Mouse (Mus musculus): ENCODE results near the gene Nxph3.

The Nxph3 gene

DNA sequence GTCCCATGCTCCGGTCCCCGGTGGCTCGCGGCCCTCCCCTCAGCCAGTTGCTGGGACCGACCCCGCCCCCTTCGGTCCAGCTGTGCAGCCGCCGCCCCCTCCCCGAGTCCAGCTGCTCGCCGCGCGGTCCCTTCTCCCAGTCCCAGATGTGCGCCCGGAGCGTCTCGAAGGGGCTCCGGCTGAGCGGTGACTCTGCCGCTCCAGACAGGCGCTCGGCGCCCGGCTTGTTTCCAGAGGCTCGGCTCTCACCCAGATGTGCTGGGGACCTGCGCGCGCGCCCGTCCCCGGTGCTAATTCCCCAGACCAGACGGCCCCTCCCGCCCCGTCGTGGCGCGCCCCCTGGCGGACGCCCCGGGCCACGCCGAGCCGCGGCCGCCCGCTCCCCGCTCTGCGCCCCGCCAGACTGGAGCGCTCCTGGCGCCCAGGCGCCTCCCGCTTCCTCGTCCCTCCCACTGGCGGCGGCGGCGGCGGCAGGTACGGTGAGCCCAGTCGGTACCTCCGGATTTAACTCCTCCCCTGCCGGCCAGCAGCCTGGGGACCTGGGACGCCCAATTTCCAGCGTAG lies at the start of gene Nxph3:
Gene Nxph3 (minus strand): TSS at position 273 of the 564 bp plus-strand sequence.
- peak; percentile 88 to 89 for DNase-seq

DNA sequence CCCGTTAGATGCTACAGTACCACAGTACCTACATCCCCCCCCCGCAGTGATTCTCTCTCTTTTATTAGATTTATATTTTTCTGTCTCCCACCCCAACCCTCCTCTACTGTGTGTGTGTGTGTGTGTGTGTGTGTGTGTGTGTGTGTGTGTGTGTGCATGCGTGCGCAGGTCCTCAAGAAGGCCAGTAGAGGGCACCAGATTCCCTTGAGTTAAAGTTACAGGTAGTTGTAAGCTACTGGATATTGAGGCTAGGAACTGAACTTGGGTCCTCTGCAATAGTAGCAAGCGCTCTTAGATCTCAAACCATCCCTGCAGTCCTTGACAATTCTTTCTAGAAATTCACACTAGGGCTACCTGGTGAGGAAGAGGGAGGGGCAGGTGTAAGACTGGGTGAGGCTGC lies 49.5 kb upstream of the Nxph3 start:
- no peak for DNase-seq

DNA sequence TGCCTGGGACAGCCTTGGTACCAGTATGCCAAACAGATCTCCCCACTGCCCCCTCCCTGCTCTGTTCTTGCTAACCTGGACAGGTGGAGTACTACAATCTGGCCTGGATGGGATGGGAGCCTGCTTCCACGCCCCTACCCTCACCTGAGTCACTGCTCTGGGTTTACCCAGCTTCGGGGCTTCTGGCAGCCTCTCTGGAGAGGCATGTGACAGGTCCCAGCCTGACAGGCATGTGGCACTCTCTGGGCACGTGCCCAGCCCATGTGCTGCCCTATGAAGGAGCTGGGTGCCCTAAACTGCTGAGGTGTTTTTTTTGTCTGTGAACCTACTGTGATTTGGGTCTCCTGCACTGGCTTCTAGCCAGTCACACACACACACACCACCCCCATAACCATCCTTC lies 46.4 kb upstream of the Nxph3 start:
- DNase-seq, result no peak

DNA sequence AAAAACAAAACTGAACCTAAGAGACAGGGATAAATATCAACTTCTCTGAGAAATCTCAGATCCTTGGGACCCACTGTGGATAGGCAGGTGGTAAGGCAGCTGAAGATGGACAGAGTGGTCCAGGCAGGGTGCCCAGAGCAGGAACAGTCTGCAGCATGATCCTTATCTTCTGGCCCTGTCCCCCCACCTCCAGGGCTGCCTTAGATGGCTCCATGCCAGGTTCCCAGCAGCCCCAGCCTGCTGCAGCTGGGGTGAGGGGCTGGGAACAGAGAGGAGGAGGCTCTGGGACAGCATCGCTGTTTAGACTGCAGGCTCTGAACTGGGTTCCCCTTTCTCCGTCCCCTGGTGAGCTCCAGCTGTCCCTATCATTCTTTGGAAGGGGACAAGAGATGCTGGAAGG lies 45.4 kb upstream of the Nxph3 start:
- DNase-seq, result no peak

DNA sequence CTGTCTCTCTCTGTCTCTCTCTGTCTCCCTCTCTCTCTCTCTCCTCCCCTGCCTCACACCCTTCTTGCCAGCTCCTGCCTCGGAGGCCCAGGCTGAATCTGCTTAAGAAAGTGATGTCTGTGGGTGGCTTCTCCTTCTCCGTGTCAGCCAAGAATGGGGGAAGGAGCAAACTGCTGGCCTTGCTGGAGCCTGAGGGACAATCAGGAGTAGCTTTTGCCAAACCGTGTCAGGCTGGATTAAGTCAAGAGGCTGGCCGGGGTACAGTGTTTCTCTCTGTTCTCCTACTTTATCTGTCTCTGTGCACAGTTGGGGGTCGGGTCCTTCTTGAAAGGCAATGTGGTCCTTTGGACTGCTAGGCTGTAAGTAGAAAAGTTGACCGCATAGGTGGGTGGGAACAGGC lies 43.3 kb upstream of the Nxph3 start:
- no peak for DNase-seq

DNA sequence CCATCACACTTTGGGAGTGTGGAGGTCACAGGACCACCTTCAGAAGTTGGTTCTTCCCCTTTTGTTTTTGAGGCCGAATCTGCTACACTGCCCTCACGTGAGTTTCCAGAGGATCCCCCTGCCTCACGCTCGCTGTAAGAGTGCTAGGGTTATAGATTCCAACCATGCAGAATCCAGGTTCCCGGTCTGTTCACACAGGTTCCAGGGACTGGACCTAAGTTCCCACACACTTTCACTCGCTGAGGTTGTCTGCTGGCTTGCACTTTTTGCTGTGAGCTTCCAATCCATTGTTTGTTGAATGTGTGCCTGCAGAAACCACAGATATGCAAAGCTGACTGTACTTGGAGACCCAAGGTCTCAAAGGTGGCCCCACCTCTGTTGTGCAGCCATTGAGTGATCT lies 42.7 kb upstream of the Nxph3 start:
- DNase-seq, result no peak

DNA sequence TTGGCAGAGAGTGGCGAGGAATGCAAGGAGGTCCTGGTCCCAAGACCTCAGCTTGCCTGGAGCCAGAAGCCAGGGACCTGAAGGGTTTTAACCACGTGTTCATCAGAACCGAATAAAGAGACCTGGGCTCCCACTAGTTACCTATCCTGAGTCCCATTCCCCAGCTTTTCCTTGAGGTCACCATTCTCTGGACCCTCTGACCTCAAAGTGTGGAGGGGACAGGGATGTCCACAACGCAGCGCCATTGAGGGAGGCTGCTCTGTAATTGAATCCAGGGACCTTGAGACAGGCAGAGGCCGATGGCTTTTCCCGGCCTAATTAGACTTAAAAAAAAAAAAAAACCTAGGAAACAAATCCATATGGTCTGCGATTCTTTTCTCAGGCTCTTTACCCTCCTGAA lies 40.9 kb upstream of the Nxph3 start:
- DNase-seq, result no peak

DNA sequence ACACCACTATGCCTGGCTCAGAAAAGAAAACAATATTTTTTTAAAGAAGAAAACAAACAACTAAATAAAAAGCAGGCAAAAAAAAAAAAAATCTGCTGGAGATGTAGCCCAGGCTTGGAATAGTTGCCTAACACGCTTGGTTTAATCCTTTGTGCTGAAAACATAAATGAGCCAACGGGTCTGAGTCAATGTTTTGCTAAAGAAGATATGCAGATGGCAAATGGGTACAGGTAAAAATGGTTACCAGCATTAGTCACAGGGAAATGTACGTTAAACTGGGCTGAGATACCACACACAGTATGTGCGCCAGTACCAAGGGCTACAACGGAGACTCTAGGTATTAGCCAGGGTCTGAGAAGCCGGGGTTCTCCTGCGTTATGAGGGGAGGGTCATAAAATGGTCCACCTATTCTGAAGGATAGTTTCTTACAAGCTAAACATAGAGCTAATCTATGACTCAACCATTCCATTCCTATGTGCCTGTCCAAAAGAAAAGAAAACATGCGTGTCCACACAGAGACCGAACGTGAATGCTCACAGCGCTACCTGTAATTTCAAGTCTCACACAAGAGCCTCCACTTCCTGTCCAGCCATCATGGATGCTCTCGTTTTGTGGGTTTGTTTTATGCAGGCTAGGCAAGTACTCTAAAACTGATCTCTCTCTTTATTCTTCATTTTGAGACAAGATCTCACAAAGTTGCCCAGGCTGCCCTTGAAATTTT lies 36.1 kb upstream of the Nxph3 start:
- no peak for DNase-seq

DNA sequence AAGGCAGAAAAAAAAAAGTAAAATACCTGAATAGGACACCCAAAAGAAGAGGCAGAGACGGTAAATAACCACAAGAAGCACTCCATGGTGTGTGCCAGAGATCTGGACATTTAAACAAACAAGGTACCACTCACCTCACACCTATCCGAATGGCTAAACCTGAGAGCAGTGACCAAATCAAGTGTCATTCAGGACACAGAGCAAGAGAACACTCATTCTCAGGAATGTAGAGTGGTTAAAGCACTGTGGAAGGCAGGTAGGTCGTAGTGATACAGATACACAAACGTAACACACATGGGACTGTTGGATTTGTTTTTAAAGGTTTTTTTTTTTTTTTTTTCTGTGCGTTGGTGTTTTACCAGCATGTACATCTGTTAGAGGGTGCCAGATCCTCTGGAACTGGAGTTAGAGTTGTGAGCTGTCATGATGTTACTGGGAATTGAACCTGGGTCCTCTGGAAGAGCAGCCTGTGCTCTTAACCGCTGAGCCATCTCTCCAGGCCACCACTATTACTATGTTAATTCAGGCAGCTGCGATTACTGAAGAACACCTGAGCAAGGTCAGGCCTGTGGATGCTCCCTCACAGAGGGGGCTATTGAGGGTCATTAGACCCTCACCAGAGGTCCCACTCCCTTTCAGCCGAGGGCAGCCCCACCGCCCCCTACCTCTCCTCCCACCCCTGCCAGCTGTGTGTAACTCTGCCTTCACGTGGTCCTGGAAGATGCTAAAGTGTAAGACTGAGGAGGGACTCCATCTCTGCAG lies 31.8 kb upstream of the Nxph3 start:
- no peak for DNase-seq

DNA sequence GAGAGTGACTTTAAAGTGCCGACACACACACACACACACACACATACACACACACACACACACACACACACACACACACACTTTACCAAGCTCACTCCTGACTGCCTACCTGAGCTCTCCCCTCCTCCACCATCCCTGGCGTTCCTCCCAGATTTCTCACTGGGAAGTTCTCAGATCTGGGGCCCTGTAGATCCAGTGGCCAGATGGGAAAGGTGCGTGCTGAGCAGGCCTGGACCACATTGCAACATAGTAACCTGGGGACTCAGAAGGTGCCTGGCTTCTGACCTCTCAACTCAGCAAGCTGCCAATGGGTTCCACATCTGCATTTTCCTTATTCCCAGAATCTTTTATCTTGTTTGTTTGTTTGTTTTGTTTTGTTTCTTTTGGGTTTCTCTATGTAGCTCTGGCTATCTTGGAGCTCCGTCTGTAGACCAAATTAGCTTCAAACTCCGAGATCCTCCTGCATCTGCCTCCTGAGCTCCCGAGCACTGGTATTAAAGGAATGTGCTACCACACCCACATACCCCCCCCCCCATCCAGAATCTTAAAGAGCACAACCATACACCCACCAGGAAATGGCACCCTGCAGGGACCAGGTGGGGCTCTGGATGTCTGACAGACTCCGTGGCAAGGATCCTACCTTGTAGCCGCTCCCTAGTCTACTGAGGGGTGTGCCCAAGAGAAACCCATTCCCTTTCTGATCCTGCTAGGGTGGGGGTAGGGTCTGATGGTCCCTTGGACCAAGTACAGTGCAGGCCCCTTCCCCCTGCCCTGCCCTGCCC lies 30.4 kb upstream of the Nxph3 start:
- no peak for DNase-seq

DNA sequence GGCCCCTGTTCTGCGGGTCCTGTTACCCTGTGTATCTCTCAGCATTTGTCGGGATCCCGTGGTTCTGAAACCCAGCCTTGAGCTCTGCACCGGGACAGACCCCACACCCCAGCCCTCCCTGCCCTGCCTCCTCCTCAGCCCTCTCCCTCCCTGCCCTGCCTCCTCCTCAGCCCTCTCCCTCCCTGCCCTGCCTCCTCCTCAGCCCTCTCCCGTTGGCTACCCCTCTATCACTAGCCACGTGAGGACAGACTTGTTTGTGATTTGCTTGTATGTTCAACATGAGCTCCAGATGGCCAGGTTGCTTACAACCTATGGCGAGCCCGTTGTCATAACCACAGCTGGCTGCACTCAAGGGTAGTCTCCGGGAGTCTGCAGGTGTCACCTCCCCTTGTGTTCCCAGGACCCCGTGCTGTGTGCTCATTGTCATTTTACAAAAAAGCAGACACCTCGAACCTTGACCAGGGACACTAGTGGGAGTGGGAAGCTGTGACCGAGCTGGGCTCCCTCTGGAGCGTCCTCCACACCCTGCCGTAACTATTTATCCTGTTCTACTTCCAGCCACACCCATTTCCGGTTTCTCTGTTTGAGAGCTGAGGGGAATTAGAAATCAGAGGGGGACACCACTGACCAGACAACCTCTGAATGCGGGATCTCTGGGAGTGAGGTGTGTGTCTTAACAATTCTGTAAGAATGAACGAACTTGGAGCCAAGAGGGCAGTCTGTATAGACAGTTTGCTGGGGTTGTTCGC lies 26.4 kb upstream of the Nxph3 start:
- DNase-seq, result no peak

DNA sequence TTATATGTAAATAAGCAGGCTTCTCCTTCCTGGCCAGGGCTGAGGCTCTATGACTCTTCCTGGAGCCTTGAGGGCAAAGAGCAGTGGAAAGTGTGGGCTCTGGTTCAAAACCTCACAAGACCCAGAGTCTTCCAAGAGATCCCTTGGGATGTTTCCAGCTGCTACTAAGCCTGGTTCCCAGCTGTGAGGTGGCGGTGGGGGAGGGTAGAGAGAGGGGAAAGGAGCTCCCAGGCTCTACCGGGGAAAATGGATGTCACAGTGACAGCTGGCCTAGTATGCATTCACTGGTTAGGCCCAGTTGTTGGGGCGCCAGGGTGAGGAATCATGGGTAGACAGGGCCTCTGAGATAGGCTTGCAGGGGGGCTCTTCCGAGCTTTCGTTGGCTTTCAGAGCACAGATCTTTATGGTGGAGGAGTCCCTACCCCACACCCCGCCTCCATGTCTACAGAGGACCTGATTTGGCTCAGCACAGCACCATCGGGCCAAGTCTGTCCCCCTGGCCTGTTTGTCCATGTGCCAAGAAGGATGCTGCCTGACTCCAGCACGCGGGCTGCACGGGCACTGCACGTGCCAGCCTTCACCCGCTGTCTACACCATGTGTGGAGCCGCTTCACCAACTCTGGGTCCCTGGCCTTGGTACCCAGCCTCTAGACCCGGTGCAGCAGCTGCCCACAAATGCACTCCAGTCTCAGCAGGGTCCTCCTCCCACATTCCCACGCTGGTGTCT lies 24.2 kb upstream of the Nxph3 start:
- no peak for DNase-seq

DNA sequence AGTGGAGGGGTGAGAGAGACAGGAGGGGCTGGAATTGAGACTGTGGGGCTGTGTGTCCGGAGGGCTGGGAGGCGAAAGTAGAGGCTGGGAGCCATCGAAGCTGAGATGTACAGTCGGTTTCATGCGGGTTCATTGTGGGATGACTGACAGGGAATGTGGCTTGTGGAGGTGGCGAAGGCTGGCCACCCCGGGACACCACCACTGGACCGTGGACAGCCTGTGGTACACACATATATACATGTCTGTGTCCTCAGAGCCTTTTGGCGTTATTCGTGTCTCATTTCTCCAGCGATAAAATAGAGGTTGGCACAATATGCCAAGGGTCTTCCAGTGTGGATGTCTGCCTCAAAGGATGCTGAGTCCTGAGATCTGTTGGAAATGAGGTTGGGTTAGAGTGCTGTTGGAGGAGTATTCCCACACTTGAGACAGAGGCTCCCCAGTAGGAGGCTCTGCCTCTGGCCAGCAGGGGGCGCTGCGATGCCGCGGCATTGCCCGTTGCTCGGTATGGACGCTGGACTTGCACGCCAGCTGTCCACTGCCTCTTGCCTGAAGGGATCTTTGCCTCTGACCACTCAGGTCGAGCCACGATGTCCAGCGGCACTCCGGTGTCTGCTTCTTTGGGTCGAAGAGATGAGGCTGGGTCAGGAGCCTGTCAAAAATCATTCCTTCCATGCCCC lies 19.3 kb upstream of the Nxph3 start:
- DNase-seq, result peak; percentile 83 to 87

DNA sequence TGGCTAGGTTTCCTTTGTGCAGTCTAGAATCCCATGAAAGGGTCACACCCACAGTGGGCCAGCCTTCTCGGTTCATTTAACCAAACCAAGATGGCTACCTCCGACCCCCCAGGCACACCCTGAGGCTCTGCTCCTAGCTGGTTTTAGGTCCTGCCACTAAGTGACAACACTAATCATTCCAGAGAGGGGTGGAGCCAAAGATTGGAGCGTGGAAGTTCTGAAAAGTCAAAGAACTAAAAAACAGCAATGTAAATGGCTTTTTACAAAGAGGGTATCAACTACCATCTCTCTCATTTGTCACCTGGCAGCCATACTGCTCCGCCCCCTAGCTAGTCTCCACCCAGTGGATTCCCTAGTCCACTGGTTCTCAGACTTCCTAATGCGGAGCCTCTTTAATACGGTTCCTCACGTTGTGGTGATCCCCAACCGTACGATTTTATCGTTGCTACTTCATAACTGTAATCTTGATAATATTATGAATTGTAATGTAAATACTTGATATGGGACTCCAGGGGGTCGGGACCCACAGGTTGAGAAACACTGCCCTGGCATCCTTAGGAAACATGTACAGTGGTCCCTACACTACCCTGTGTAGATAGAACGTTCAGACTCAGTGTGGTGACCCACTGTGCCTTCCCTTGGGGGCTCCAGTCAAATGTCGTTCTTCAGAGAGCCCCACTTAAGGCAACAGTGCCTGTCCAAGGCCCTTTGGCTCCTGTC lies 18.1 kb upstream of the Nxph3 start:
- no peak for DNase-seq

DNA sequence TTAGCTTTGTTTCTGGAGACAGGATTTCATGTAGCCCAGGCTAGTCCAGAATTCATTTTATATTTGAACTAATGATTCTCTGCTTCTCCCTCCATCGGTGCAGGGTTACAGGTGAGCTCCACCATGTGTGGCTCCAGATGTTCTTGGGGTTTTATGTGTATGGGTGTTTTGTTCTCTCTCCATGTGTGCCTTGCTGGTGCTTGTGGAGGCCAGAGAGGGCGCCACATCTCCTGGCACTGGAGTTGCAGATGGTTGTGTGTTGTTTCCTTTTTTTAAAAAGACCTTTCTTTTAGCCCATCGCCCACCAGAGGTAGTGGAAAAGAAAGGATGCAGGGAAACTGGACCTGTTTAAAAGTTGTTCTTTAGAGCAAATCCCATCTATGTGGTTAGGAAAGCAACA lies 13.9 kb upstream of the Nxph3 start:
- no peak for DNase-seq

DNA sequence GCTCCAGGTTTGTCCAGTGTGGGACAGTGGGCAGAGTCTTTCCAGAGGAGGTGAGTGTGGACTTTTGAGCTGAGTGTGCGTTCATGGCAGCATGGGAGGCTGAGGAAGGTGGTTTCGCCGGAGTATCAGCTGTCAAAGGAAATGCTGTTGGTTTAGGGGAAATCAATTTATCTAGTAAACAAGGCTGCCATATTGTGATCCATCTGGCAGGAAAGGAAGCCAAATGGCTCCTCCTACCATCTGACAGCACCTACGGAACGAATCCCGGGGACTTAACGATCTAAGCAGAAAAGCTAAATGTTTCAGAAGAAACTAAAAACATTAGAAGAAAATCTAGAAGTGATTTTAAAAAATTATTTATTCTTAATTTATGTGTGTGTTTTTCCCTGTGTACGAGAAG lies 12.9 kb upstream of the Nxph3 start:
- no peak for DNase-seq

DNA sequence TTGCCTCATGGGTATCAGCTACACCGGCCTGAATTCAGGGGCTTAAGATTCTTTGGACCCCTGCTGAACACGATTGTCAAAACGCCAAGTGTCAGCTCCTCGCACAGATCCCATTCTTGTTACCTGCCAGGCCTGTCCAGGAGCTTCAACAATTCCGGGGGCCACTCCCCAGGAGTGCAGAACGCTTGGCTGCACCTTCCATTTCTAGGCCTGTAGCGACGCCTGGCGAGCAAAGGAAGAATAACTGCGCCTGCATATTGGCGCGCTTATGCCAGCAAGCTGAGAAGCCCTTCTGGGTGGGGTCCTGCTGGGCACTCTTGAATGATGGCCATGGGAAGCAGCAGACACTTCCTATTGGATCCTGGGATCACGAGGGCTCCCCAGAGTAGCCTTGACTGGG lies 7.2 kb upstream of the Nxph3 start:
- peak; percentile 78 to 88 for DNase-seq

DNA sequence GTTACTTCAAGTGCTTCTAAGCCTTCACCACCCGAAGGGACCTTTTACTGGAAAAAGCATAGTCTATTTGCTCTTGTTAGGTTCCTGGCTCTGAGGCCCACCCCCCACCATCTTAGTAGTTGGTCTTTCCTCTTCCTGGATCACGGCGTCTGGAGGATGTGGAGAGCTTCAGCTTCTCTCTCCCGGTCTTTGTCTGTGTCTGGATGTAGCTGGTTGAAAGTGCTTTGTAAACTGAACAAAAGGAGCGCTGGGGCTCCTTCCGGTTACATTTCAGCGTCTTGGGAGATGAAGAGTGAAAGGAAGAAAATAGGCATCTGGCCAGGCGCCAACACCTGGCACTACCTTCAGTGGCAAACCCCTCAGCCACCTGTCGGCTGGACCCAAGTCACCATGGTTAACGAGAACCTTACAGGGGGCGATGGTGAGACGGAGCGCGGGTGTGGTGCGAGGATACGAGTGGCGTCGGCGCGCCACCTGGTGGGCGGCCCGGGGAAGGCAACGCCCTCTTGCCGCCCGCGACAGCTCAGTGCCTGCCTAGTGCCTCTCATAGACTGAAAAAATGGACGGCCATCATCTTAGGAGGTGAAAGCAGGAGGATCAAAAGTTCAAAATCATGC lies 6.2 kb upstream of the Nxph3 start:
- DNase-seq, result peak; percentile 88 to 96

DNA sequence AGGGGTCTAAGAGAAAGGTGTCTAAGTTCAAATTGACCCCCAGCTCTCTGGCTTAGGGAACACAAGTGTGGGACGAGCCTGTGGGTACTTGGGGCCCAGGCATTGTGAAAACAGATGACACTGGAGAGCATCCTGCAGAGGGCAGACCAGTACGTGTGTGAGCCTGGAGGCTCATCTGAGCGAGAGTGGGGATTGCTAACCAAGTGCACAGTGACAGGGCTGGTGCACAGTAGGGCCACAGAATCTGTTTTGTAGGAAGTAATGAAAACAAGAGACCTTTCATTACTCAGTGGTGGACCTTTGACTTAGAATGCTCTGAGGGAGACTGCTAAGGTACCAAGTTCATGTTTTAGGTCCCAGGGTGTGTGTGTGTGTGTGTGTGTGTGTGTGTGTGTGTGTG lies 5.6 kb upstream of the Nxph3 start:
- DNase-seq, result no peak

DNA sequence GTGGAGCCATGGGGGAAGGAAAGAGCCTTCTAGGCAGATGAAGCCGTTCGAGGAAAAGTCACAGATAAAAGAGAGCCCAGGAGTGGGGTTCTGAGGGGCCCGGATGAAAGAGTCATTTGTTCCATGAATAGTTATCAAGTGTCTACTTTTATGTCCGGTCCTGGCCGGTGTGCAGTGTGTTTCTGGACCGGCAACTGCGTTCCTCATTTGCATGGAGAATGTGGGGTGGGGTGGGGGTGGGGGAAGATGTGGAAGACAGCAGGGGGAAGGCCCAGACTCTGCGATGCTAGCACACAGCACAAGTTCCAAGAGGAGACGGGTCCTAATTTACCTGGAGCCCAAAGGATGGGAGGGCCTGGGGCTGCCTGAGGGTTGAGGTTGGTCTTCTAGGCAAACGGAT lies 4.9 kb upstream of the Nxph3 start:
- DNase-seq, result no peak

All from cerebellum, adult 18-20 months (tissue).